Mouse (Mus musculus): ENCODE data around the gene Vcp. TPM values are rescaled to one million over a fixed set of nuclear protein-coding genes. Genes with fewer than 3 reads are reported as not detected.
"Not testable (repeated sequence)": the region's sequence is repeated elsewhere in the genome, so short reads cannot be mapped to it uniquely, and the experiment has no call there.

The Vcp gene
- polyA plus RNA-seq, 1 experiment, result 139 TPM

DNA sequence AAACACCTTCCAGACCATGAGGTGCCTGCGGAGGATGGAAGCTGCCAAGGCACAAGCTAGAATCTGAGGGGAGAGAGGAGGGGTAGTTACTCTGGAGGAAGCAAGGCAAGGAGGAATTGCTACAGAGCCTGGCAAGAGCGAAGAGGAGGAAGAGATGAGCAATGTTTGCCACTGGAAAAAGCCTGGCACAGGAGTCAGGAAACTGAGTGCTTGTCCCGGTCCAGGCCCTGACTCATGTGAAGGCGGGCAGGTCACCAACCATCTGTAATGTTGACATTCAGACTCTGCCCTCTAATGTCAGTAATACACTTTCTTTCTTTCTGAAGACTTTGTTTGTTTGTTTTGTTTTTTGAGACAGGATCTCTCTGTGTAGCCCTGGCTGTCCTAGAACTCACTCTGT, 17.8 kb upstream of the Vcp start:
- Histone ChIP-seq H3K4me3 (ENCODE audit: insufficient read depth, low read depth, low read length) (no peak overlapping the region), H3K27ac (replicated peaks; ENCODE audit: low read depth, low read length) (no peak overlapping the region), H3K4me1 (ENCODE audit: control insufficient read depth, insufficient read depth, insufficient read length, low read length) (no peaks in the 10 kb centered on the region)

DNA sequence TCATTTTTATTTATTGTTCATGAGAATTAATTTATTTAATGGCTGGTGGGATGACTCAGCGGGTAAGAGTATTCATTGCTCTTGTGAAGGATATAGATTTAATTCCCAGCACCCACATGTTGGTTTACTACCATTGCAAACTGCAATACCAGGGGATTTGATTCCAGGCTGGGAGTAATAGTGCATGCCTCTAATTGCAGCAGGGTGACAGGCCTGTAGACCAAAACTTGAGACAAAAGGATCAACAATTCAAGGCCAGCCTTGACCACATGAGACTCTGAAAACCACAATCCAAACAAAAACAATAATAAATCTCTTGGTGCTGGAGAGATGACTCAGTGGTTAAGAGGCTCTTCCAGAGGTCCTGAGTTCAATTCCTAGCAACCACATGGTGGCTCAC, 11.8 kb upstream of the Vcp start:
- Histone ChIP-seq H3K4me3 (ENCODE audit: insufficient read depth, low read depth, low read length) (no peak overlapping the region), H3K4me1 (ENCODE audit: control insufficient read depth, insufficient read depth, insufficient read length, low read length) (no peaks in the 10 kb centered on the region), H3K27ac (replicated peaks; ENCODE audit: low read depth, low read length) (no peak overlapping the region)

DNA sequence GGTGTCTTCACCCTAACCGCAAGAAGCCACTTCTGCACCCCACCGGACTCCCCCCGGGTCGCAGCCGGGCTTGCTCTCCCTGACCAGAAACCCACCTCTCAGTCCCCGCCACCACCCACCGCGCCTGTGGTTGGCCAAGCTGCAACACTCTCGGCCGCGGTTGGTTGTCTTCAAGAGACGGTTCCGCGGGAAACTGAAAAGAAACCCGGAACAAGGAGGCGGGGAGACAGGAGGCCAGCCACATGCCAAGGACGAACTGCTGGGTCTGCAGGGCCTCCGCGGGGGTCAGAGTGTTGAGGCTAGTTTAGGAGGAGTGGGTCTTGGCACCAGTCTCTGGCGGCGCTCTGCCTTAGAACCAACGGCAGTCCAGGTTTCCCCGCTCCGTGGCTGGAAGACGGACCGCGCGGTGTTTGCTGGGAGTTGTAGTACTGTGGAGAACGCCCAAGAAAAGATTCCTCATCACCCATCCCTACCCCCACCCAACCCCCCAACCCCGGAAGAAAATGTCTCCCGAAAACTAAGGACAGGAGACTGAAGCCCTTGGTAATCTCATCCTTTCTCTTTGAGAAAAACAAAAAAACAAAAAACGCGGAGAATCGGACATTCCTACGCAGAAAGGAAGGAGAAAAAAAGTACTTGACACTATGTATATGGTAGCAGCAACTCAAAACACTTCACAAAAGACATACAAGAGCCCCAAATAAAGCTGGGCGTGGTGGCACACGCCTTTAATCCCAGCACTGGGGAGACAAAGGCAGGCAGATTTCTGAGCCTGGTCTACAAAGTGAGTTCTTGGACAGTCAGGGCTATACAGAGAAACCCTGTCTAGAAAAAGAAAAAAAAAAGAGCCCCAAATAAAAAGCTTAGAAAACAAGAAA, 10.1 kb upstream of the Vcp start, which contains the start of gene Fancg:
Gene Fancg, minus strand, starts transcription at position 346 of the 878 bp plus-strand sequence.
- Histone ChIP-seq H3K27ac (replicated peaks; ENCODE audit: low read depth, low read length) (peak within 1 kb of the TSS; percentile 59; the same call in 1 of the 2 replicates), H3K4me3 (ENCODE audit: insufficient read depth, low read depth, low read length) (peak within 1 kb of the TSS; percentile 91), H3K4me1 (ENCODE audit: control insufficient read depth, insufficient read depth, insufficient read length, low read length) (no peaks in the 10 kb centered on the region)

- Histone ChIP-seq H3K27ac (replicated peaks; ENCODE audit: low read depth, low read length) (no peak overlapping the region), H3K4me3 (ENCODE audit: insufficient read depth, low read depth, low read length) (no peak overlapping the region), H3K4me1 (ENCODE audit: control insufficient read depth, insufficient read depth, insufficient read length, low read length) (no peaks in the 10 kb centered on the region)
Observed at GRCm38 (mm10) chr4:43005765-43006164, 5.5 kb upstream of the Vcp start.

DNA sequence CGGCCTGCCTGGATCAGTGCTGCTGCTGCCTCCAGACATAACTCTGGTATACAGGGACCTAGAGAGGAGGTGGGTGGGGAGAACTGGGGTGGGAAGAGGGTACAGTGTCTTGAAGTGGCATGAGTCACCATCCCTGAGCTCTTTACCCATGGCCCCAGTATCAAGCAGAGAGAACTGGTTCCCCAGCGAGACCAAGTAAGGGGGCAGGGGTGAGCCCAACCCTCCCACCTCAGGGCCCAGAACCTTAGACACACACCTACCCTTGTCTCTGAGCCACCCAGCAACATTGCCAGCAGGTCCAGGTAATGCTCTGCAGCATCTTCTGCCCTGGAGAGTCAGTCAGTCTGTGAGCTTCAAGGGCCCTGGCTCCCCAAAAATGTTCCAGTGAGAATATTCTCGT, 4.6 kb upstream of the Vcp start:
- H3K4me1 ChIP-seq (ENCODE audit: control insufficient read depth, insufficient read depth, insufficient read length, low read length), result no peaks in the 10 kb centered on the region
- H3K27ac ChIP-seq (replicated peaks; ENCODE audit: low read depth, low read length), result no peak overlapping the region
- H3K4me3 ChIP-seq (ENCODE audit: insufficient read depth, low read depth, low read length), result no peak overlapping the region

GRCm38 (mm10) chr4:43002756-43003439, 2.6 kb upstream of the Vcp start:
- H3K4me3 ChIP-seq (ENCODE audit: insufficient read depth, low read depth, low read length), result no peak overlapping the region
- peaks cover 7% of the 10 kb centered on the region for H3K4me1 ChIP-seq (ENCODE audit: control insufficient read depth, insufficient read depth, insufficient read length, low read length)
- no peak overlapping the region for H3K27ac ChIP-seq (replicated peaks; ENCODE audit: low read depth, low read length)

GRCm38 (mm10) chr4:43001272-43001671, 965 bp upstream of the Vcp start:
- Histone ChIP-seq H3K4me3 (ENCODE audit: insufficient read depth, low read depth, low read length) (no peak overlapping the region), H3K27ac (replicated peaks; ENCODE audit: low read depth, low read length) (no peak overlapping the region), H3K4me1 (ENCODE audit: control insufficient read depth, insufficient read depth, insufficient read length, low read length) (peaks cover 10% of the 10 kb centered on the region)

DNA sequence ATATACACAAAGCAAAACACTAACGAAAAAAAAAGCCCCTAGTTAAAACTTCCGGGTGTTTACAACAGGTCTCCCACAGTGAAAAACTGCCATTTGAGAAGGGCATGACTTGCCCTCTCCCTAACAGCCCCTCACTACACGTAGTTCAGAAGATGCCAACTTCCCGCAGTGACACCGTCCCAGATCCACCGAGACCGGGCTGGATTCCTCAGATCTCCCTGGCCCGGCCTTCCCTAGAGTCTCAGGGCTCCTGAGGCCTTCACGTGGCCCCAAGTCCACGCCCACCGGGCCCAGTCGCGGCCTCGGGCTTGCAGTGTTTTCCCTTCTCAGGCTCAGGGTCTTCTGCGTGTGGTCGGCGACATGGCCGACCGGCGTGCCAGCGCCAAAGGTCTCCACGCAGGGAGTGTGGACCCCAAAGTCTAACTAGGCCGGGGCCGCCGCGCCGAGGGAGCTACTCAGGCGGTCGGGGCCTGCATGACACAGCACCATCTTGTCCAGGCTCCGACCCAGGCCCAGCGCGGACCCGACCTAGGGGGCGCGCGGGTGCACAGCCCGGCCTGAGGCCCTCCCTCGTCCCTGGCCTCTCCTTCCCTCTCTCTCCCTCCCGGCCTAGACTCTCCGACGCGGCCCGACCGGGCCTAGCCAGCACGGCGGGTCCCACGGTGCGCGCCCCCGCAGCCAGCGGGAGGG, 711 bp downstream of the Vcp start:
- Histone ChIP-seq H3K27ac (replicated peaks; ENCODE audit: low read depth, low read length) (peak overlapping the region; percentile 90), H3K4me3 (ENCODE audit: insufficient read depth, low read depth, low read length) (peak overlapping the region; percentile 93), H3K4me1 (ENCODE audit: control insufficient read depth, insufficient read depth, insufficient read length, low read length) (peaks cover 10% of the 10 kb centered on the region)

DNA sequence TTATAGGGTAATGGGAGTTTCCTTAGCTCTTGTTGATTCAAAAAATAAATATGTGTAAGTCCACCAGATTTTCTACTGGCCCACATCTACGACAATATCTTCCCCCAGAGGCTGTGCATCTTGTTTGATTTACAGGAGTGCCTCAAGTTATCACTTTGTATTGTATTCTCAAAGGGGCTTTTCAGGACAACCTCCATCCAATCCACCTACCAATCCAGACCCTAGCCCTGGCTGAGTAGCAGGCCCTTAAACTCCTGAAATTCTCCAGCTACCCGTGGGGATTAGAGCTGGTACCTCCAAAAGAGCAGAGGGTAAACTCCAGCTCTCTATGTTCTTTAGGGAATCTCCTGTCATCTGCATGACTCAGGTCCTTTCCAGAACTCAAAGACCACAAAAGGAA, 2.3 kb downstream of the Vcp start:
- no peak overlapping the region for H3K27ac ChIP-seq (replicated peaks; ENCODE audit: low read depth, low read length)
- H3K4me3 ChIP-seq (ENCODE audit: insufficient read depth, low read depth, low read length), result peak overlapping the region; percentile 24; the same call in 1 of the 2 replicates
- H3K4me1 ChIP-seq (ENCODE audit: control insufficient read depth, insufficient read depth, insufficient read length, low read length), result peaks cover 10% of the 10 kb centered on the region

DNA sequence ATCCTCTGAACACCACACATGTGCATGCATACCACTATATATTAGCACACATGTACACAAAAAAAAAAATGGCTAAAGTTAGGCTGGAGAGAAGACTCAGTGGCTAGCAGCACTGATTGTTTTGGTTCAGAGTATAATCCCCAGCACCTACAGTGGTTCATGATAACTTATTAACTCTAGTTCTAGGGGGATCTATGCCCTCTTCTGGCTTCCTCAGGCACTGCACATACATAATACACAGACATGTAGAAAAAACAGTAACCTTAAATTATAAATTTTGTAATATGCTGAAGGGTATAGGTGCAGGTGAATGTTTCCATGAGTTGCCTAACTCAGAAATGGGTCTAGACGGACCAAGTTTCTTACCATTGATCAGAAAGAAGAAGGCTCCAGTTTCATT, 12.0 kb downstream of the Vcp start:
- Histone ChIP-seq H3K4me1 (ENCODE audit: control insufficient read depth, insufficient read depth, insufficient read length, low read length) (no peaks in the 10 kb centered on the region), H3K4me3 (ENCODE audit: insufficient read depth, low read depth, low read length) (no peak overlapping the region), H3K27ac (replicated peaks; ENCODE audit: low read depth, low read length) (no peak overlapping the region)

- H3K27ac ChIP-seq (replicated peaks; ENCODE audit: low read depth, low read length); H3K4me1 ChIP-seq (ENCODE audit: control insufficient read depth, insufficient read depth, insufficient read length, low read length); H3K4me3 ChIP-seq (ENCODE audit: insufficient read depth, low read depth, low read length): not testable (repeated sequence)
Observed at GRCm38 (mm10) chr4:42980467-42980866, 19.8 kb downstream of the Vcp start.

GRCm38 (mm10) chr4:42978062-42978461, 22.2 kb downstream of the Vcp start:
- Histone ChIP-seq H3K27ac (replicated peaks; ENCODE audit: low read depth, low read length) (no peak overlapping the region), H3K4me3 (ENCODE audit: insufficient read depth, low read depth, low read length) (no peak overlapping the region), H3K4me1 (ENCODE audit: control insufficient read depth, insufficient read depth, insufficient read length, low read length) (no peaks in the 10 kb centered on the region)

DNA sequence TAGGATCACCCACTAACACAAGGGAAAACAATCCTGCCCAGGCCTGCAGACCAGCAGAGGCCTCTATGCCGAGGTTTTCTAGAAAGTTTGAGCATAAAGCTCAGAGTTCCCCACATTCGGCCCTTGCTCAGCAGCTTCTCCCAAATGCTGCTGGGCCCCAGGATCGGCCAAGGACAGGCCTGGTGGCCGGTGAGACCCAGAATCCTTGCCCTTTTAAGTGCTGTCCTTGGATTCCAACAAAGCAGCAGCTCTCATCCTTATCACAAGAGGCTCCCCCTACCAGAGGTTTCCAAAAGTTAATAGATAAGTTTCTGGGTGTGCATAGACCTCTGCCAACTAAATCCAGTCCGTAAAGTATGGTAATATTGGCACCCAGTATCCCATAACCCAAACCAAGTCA, 26.4 kb downstream of the Vcp start:
- Histone ChIP-seq H3K4me1 (ENCODE audit: control insufficient read depth, insufficient read depth, insufficient read length, low read length) (no peaks in the 10 kb centered on the region), H3K27ac (replicated peaks; ENCODE audit: low read depth, low read length) (no peak overlapping the region), H3K4me3 (ENCODE audit: insufficient read depth, low read depth, low read length) (no peak overlapping the region)

DNA sequence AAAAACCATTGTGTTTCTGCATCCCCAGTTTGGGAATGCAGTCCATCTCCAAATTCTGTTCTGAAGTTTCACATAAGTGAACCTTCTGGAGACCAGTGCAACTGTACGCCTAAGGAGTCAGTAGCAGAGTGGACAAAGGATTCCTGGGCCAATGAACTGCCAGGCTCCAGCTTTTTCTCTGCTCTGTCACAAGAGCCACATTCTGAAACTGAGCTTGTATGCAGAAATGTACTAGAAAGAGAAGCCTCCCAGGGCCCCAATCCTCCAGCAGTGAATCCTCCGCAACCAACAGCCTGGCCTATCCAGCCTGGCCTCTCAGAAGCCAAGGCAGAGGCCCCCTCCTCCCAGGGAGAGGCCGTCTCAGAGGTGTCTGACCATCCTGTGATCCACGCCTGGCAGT, 27.4 kb downstream of the Vcp start:
- Histone ChIP-seq H3K27ac (replicated peaks; ENCODE audit: low read depth, low read length) (no peak overlapping the region), H3K4me3 (ENCODE audit: insufficient read depth, low read depth, low read length) (no peak overlapping the region), H3K4me1 (ENCODE audit: control insufficient read depth, insufficient read depth, insufficient read length, low read length) (no peaks in the 10 kb centered on the region)

GRCm38 (mm10) chr4:42969304-42969703, 31.0 kb downstream of the Vcp start, which contains the start of gene 1700022I11Rik:
Gene 1700022I11Rik, plus strand, starts transcription at chr4:42969604.
- H3K4me1 ChIP-seq (ENCODE audit: control insufficient read depth, insufficient read depth, insufficient read length, low read length), result no peaks in the 10 kb centered on the region
- H3K4me3 ChIP-seq (ENCODE audit: insufficient read depth, low read depth, low read length), result no peak within 1 kb of the TSS
- H3K27ac ChIP-seq (replicated peaks; ENCODE audit: low read depth, low read length), result no peak within 1 kb of the TSS
